Mouse (Mus musculus): ENCODE measurements around the gene Zfp459.

DNA sequence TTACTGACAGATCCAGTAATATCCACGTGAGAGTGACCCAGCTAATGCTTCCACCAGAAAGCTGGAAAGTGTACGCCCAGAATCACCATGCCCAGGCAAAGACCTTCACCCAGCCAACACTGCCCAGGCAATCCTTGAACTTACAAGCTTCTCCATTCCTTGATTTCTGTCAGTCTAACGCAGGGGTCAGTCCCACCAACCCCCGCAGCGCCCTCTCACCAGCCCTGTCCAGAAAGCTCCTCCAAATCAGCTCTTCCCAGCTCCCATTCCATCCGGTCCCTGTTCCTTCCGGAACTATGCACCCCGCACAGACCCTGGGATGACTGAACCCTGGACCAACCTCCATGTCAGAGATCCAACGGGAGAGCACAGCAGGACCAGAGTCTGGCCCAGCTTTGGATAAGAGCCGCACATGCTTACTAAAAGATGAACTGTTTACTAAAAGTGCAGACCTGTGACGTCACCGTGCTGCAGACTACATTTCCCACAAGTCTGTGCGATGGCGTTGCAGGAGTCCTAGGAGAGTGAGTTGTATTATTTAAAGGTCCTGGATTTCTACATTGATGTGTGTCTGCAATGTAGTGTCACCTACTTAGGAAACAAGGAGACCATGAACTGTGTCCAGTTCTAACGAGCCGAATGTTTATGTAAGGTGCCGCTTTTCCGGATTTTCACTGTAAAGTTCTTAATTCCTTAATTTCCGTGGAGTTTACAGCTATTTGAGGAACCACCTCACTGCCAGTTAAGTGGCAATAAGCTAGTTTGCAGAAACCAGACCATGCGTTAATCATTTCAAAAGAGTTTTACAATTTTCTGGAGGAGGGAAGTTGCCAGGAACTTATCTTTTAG lies 30.2 kb upstream of the Zfp459 start, which contains the start of gene Zfp874a:
- TF ChIP-seq POLR2A (IDR thresholded peaks at IDR 0.05; ENCODE audit: borderline replicate concordance, control insufficient read depth, low read depth, low read length) = no peak
- no peak for TF ChIP-seq CTCF (IDR thresholded peaks at IDR 0.05; ENCODE audit: control insufficient read depth, insufficient read depth, low read length)
